8 mouse cellular contexts compared by ENCODE assay signal in genomic region chr17:45574129-45574761, GRCm38 (mm10). TPM values are rescaled to one million over a fixed set of nuclear protein-coding genes. Genes with fewer than 3 reads are reported as not detected.
DNase-seq lines count a peak whose midpoint lies in the region; ATAC-seq and TF ChIP-seq lines count a peak whose summit lies in the region.

No protein-coding gene starts in this region.

- H3K36me3 ChIP-seq in ES-E14 (ENCODE audit: control insufficient read depth, insufficient read depth, low read length, poor library complexity, severe bottlenecking), result peaks cover 33% of the 10 kb centered on the region
- H3K36me3 ChIP-seq in hindbrain, embryonic 13.5 days, result peaks cover 25% of the 10 kb centered on the region
- peaks cover 25% of the 10 kb centered on the region for H3K36me3 ChIP-seq in lung, embryonic 16.5 days (ENCODE audit: control insufficient read depth, insufficient read depth, low read length)

- H3K9me3 ChIP-seq in ES-E14 (ENCODE audit: control insufficient read depth, insufficient read depth, low read depth, low read length), result no peaks in the 10 kb centered on the region
- H3K9me3 ChIP-seq in hindbrain, embryonic 13.5 days, result no peaks in the 10 kb centered on the region
- H3K9me3 ChIP-seq in lung, embryonic 16.5 days (ENCODE audit: control insufficient read depth, low read length), result no peaks in the 10 kb centered on the region

- ATAC-seq in hindbrain, embryonic 13.5 days (ENCODE audit: low FRiP score), result peak; percentile 61
- ATAC-seq in lung, embryonic 16.5 days (ENCODE audit: low read depth), result peak; percentile 69

- H3K4me1 ChIP-seq in ES-E14 (ENCODE audit: control insufficient read depth in 2 of 2, insufficient read depth in 2 of 2, low read length in 2 of 2, poor library complexity in 1 of 2), result peaks cover 0 to 5% of the 10 kb centered on the region in 2 experiments; a peak in 2 of 4 replicates
- H3K4me1 ChIP-seq in hindbrain, embryonic 13.5 days (replicated peaks), result peaks cover 46% of the 10 kb centered on the region
- H3K4me1 ChIP-seq in lung, embryonic 16.5 days (replicated peaks; ENCODE audit: control insufficient read depth, insufficient read depth, low read length), result peaks cover 18% of the 10 kb centered on the region

- DNase-seq in ES-E14 (ENCODE audit: low read depth, low spot score), result no peak
- peak; percentile 91 for DNase-seq in cerebellum, adult 9-10 months
- peak; percentile 79 to 83 for DNase-seq in frontal cortex, postnatal 10 days (ENCODE audit: low spot score in 2 of 2)
- peak; percentile 87 to 89 for DNase-seq in layer of hippocampus, postnatal 14 days (ENCODE audit: low spot score in 2 of 2)
- DNase-seq in ovary, postnatal 10 days (ENCODE audit: low spot score), result peak; percentile 55
- peak; percentile 81 for DNase-seq in thymus, postnatal 25 days

- H3K27me3 ChIP-seq in hindbrain, embryonic 13.5 days, result no peaks in the 10 kb centered on the region
- no peaks in the 10 kb centered on the region for H3K27me3 ChIP-seq in lung, embryonic 16.5 days (ENCODE audit: control insufficient read depth, insufficient read depth, low read depth, low read length)

- peak overlapping the region; percentile 90 for H3K27ac ChIP-seq in ES-E14 (ENCODE audit: insufficient read depth, low read depth, low read length, poor library complexity, severe bottlenecking)
- H3K27ac ChIP-seq in hindbrain, embryonic 13.5 days, result peak overlapping the region; percentile 99
- peak overlapping the region; percentile 98 for H3K27ac ChIP-seq in lung, embryonic 16.5 days (ENCODE audit: low read length)

- in situ Hi-C loops in ES-E14 (cut with MboI; ENCODE audit: low sequenced_read_pairs in 2 of 2, unreplicated experiment in 2 of 2), result no loop called here

- peak overlapping the region; percentile 79 for H3K4me2 ChIP-seq in hindbrain, embryonic 13.5 days
- H3K4me2 ChIP-seq in lung, embryonic 16.5 days (ENCODE audit: low read depth, low read length), result peak overlapping the region; percentile 76

- WGBS in hindbrain, embryonic 13.5 days, result 2% methylated on average over 17 of the region's 17 CpGs
- 2% methylated on average over 17 of the region's 17 CpGs for WGBS in lung, embryonic 16.5 days

- H3K4me3 ChIP-seq in ES-E14 (ENCODE audit: insufficient read depth in 1 of 2, low read depth in 1 of 2, low read length in 2 of 2, poor library complexity in 1 of 2, severe bottlenecking in 1 of 2), result peak overlapping the region; percentile 77 to 95
- peak overlapping the region; percentile 99 for H3K4me3 ChIP-seq in hindbrain, embryonic 13.5 days
- H3K4me3 ChIP-seq in lung, embryonic 16.5 days (ENCODE audit: low read length), result peak overlapping the region; percentile 96

- peak overlapping the region; percentile 89 for H3K9ac ChIP-seq in ES-E14 (ENCODE audit: insufficient read depth, low read depth, low read length, poor library complexity, severe bottlenecking)
- H3K9ac ChIP-seq in hindbrain, embryonic 13.5 days, result peak overlapping the region; percentile 100
- peak overlapping the region; percentile 84 for H3K9ac ChIP-seq in lung, embryonic 16.5 days (ENCODE audit: low read length)

TF ChIP-seq in ES-E14, 5 proteins besides CTCF, POLR2A, EP300 and RAD21:
- no peak for TF ChIP-seq MAFK (IDR thresholded peaks at IDR 0.05; ENCODE audit: insufficient read depth, low read depth, low read length)
- TF ChIP-seq CHD2 (IDR thresholded peaks at IDR 0.05; ENCODE audit: low read depth, low read length), result no peak
- TF ChIP-seq ZNF384 (IDR thresholded peaks at IDR 0.05; ENCODE audit: low read depth, low read length), result peak; percentile 5; the same call in 1 of the 2 replicates
- TF ChIP-seq HCFC1 (IDR thresholded peaks at IDR 0.05; ENCODE audit: borderline replicate concordance, insufficient read depth, low read length), result no peak
- TF ChIP-seq ZC3H11A (IDR thresholded peaks at IDR 0.05; ENCODE audit: borderline replicate concordance, low read depth, low read length), result no peak
TF ChIP-seq in ES-E14: peak in this region for 1.

RNA-seq across cellular contexts. Expression of gene Hsp90ab1, which starts 1.2 kb away (rescaled TPM):
- total RNA-seq in ES-E14 (2012; rRNA removed), result 1,660 and 1,758 TPM in 2 replicates
- 1,593 and 1,619 TPM in 2 replicates for polyA plus RNA-seq in hindbrain, embryonic 13.5 days (2015; fragmentation: Nextera tagmentation; extraction: Ambion mirVana)
- 1,000 to 10,000 TPM; 1,658 to 1,733 TPM for total RNA-seq in layer of hippocampus, postnatal 14 days (2021)
- polyA plus RNA-seq in lung, embryonic 16.5 days (2015; fragmentation: Nextera tagmentation; extraction: Ambion mirVana), result 1,477 and 1,506 TPM in 2 replicates

RNA-seq across cellular contexts. Expression of gene Slc35b2, which starts 10.6 kb away (rescaled TPM):
- total RNA-seq in ES-E14 (2012; rRNA removed), result 96.7 and 98.7 TPM in 2 replicates
- 86.5 and 91.1 TPM in 2 replicates for polyA plus RNA-seq in hindbrain, embryonic 13.5 days (2015; fragmentation: Nextera tagmentation; extraction: Ambion mirVana)
- 10 to 100 TPM; 47.3 to 52.8 TPM for total RNA-seq in layer of hippocampus, postnatal 14 days (2021)
- 130 and 131 TPM in 2 replicates for polyA plus RNA-seq in lung, embryonic 16.5 days (2015; fragmentation: Nextera tagmentation; extraction: Ambion mirVana)

RNA-seq across cellular contexts. Expression of gene Nfkbie, which starts 18.7 kb away (rescaled TPM):
- 2.1 and 2.2 TPM in 2 replicates for total RNA-seq in ES-E14 (2012; rRNA removed)
- polyA plus RNA-seq in hindbrain, embryonic 13.5 days (2015; fragmentation: Nextera tagmentation; extraction: Ambion mirVana), result 5.6 and 6.5 TPM in 2 replicates
- total RNA-seq in layer of hippocampus, postnatal 14 days (2021), result 1 to 10 TPM; 3.4 to 3.6 TPM
- 3.1 and 3.5 TPM in 2 replicates for polyA plus RNA-seq in lung, embryonic 16.5 days (2015; fragmentation: Nextera tagmentation; extraction: Ambion mirVana)

RNA-seq across cellular contexts. Expression of gene Tmem151b, which starts 24.8 kb away (rescaled TPM):
- 2.1 and 4.0 TPM in 2 replicates for total RNA-seq in ES-E14 (2012; rRNA removed)
- polyA plus RNA-seq in hindbrain, embryonic 13.5 days (2015; fragmentation: Nextera tagmentation; extraction: Ambion mirVana), result 26.6 and 27.3 TPM in 2 replicates
- 100 to 1,000 TPM; 106 to 107 TPM for total RNA-seq in layer of hippocampus, postnatal 14 days (2021)
- polyA plus RNA-seq in lung, embryonic 16.5 days (2015; fragmentation: Nextera tagmentation; extraction: Ambion mirVana), result 1.2 and 1.4 TPM in 2 replicates

RNA-seq across cellular contexts. Expression of gene Slc29a1, which starts 25.2 kb away (rescaled TPM):
- total RNA-seq in ES-E14 (2012; rRNA removed), result 321 and 677 TPM in 2 replicates
- 33.7 and 38.2 TPM in 2 replicates for polyA plus RNA-seq in hindbrain, embryonic 13.5 days (2015; fragmentation: Nextera tagmentation; extraction: Ambion mirVana)
- total RNA-seq in layer of hippocampus, postnatal 14 days (2021), result 10 to 100 TPM; 17.5 to 22.9 TPM
- polyA plus RNA-seq in lung, embryonic 16.5 days (2015; fragmentation: Nextera tagmentation; extraction: Ambion mirVana), result 100 and 106 TPM in 2 replicates
